Mouse (Mus musculus) embryonic fibroblast, embryonic 13.5 days (primary cell): ENCODE data around the gene Pde6b.

ENCODE experiments used
- CTCF ChIP-seq: IDR thresholded peaks from 2 replicates; pipeline ENCODE4 v1.5.1; 2011; ENCODE audit warnings: mild to moderate bottlenecking, control low read depth, low read length, moderate library complexity, borderline replicate concordance; ENCODE audit not compliant: insufficient read depth
- POLR2A ChIP-seq: IDR thresholded peaks from 2 replicates; pipeline ENCODE4 v1.6.1; 2011; ENCODE audit warnings: low read depth, mild to moderate bottlenecking, control low read depth, low read length, moderate library complexity

DNA sequence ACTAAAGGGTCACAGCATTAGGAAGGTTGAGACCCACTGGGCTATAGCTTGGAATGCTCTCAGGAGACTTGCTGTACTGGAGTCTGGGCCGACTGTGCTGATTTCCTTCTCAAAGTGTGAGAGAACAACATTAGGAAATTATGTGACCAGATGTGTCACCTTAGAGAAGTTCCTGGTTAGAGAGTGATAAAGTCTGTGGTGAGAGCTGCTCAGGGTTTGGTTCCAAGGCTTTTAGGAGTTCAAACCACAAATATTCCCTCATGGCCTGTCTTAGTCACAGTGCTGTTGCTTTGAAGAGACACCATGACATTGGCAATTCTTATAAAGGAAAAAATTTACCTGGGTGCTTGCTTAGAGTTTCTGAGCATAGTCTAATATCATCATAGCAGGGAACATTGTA lies 12.1 kb upstream of the Pde6b start:
- no peak for TF ChIP-seq CTCF
- TF ChIP-seq POLR2A = no peak
